Mouse (Mus musculus) kidney, adult 18-20 months (tissue): ENCODE results near the gene Stk39.

Experiments used
- DNase-seq: peaks from one replicate; pipeline ENCODE4 v3.0.0; 2021

Stk39 gene

DNA sequence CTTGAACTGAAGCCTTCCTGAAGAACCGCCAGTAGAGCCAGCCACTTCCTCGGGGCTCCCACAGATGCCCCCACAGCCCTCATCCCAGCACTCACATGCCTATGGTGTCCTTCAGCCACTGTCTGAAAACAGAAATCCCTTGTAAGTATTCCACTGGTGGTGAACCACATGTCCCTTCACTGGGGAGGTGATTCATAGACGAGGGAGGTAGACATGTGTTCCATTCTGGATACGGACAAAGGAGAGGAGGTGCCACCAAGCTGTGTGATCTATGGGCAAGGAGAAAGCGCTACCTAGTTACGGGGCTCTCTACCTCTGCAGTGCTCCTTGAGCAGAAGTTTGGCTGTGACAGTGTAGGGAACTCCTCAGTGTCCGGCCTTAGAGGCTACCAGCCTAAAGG, 52.9 kb downstream of the Stk39 start:
- no peak for DNase-seq

GRCm38 (mm10) chr2:68417081-68417480, 55.0 kb downstream of the Stk39 start:
- no peak for DNase-seq

- peak; percentile 56 for DNase-seq
These were observed 56.4 kb downstream of the Stk39 start for GRCm38 (mm10) chr2:68415691-68416090.

GRCm38 (mm10) chr2:68412149-68412548, 59.9 kb downstream of the Stk39 start:
- no peak for DNase-seq

DNA sequence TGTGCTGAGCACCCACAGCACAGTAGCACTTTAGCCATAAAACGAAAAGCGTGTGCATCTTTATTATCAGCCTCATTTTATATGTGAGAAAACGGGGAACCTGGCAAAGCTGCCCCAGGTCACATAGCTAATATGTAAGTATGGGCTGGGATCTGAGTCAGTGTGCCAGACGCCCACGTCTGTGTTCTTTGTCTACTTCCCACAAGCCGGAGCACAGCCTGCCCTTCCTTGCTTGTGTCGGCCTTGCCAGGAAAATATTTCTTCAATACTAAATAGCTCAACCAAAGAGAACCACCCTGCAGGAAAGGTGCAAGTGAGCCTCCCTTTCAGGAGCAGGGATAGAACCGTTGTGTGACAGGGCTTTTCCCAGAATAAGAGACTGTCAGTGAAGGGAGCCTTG, 60.9 kb downstream of the Stk39 start:
- no peak for DNase-seq

DNA sequence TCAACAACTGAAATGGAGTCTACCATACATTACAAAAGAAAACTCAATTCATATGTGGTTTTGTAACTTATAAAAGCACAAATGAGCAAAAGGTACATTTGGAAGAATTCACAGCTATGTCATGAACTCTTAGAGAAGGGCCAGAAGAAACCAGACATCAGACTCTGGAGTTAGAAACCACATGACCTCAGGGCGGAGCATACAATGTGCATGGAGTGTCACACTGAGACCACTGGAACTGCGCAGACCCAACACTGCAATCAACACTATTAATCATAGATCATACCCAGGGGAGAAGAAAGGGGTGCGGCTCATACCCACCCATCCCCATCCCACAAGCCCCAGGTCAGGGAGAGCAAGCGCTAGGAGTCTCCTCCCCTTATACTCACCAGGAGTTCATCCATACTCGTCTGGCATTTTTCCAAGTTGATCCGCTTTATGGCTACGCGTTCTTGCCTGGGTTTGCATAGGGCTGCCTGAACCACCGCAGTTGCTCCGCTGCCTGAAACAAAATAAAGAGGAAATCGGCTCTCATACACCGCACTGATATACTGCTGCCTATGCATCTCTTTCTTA, 62.3 kb downstream of the Stk39 start:
- DNase-seq = no peak

DNA sequence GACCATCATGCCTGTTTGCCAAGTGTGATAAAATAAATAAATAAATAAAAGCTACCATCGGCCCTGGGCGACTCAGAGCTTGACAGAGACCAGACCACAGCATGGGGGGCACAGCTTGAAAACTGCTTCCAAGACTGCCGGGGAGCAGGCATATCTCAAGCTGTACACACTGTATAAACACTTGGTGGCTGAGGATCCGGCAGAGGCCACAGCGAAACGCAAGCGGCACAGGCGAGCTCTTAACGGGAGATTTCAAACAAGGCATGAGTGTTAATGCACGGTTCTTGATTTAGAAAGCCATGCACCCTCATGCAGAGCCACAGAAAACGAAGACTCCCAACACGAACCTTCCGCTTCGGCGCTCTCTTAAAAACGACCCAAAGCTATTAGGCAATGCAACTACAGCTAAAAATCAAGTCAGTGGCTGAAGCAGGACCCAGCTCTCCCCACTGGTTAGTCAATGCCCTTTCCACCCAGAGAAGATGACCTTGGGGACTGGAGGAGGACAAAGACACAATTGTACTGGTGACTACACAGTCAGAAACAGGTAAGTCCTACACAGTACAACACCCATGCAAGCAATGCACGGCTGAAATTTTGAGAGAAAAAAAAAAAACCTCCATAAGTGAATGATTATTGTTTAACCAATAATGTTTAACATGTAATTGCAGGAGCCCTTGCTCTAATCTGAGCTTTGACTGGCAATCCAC, 63.6 kb downstream of the Stk39 start:
- DNase-seq = no peak

DNA sequence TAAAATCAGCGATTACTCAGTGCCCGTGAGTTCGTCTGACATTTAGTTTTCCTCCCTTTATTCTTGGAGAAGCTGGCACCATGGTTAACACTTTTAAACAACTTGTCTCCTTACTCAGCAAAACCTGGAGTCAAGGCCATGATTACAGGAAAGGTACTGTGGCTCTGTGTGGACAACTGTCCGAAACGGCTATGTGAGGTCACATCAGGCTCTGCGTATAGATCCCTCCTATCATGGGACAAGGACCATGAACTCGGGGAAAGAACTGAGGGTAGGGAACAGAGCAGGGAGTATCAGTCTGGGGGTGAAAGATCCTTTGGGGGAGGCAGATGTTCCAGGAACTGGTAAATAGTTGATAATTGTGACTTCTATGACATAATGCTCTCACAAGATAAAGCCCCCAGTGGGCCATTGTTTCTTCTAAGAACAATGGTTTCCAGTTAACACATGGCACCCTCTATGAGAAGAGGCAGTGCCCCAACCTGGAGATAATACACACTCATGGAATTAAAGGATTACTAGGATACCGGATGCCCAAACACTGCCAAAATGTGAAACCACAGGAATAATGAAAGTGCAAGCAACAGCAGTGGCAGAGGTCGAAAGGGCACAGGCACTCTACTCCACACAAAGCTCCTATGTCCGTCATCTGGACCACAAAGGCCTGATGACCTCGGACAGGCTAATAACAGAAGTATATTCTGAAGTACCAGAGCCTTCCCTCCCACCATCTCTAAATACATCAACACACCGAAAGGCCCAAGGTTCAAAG, 64.7 kb downstream of the Stk39 start:
- DNase-seq = no peak

- DNase-seq = no peak
These were observed 65.4 kb downstream of the Stk39 start for GRCm38 (mm10) chr2:68406571-68407074.

GRCm38 (mm10) chr2:68405163-68405715, 66.8 kb downstream of the Stk39 start:
- no peak for DNase-seq

DNA sequence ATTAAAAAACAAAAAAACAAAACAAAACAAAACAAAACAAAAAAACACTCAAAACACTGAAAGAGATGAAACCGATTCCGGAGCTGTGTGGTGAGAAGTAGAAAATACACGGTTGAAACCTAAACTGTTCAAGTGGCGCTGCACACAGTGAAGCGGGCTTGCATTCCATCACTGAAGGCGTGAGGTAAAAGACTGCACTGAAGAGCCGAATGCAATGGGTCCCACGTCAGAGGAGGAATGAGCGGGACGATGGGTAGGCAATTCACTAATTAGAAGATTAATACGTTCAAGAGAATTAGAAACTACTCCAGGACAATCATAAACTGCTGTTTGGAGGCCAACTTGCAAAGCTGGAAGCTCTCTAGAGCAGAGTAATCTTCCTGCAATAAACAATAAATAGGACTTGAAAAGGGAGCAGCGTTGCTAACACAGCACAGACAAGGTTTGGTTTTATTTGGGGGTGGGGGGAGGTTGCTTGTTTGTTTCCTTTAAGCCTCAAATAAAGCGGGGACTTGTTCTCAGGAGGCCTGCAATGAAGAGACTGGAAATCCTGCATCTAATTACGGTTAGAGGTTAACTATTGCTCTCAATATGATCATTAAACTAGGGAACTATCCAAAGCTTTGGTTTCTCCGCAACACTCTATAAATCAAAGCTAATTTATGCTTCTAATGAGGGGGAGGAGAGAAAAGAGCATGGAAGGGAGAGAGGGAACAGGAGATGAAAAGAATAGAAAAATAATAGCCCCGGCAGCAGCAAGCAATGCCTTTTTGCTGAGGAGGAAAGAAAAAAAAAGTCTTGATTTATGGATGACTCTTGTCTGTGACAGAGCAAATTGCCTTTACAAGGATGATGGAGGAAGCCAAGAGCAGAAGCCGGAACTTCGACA, 67.5 kb downstream of the Stk39 start:
- no peak for DNase-seq

- no peak for DNase-seq
These were observed 78.2 kb downstream of the Stk39 start for GRCm38 (mm10) chr2:68393611-68394549.

GRCm38 (mm10) chr2:68387824-68388582, 84.1 kb downstream of the Stk39 start:
- no peak for DNase-seq

DNA sequence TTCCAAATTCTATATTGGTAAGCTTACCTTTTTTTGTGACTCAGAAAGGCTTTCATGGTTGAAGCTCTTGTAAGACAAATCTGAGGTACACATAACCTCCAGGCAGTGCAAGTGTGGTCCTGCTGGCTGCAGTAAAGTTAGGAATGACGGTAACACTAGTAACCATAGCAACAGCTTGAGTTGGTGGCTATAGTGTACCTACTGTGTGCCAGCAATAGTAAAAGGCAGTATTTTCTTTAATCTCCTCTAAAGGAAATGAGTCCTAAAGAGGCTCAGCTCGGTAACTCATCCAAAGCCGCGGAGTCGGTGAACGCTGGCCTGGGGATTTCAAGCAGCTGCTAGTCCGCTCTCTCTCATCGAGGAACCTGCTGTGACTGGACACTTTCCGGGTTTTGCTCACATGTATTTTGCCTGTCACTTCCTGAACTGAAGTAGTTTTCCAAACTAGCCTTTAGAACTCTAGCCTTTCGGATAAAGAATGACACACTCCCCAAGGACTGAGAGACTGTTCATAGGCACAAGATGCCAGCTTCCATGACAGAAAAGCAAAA, 85.7 kb downstream of the Stk39 start:
- no peak for DNase-seq

DNA sequence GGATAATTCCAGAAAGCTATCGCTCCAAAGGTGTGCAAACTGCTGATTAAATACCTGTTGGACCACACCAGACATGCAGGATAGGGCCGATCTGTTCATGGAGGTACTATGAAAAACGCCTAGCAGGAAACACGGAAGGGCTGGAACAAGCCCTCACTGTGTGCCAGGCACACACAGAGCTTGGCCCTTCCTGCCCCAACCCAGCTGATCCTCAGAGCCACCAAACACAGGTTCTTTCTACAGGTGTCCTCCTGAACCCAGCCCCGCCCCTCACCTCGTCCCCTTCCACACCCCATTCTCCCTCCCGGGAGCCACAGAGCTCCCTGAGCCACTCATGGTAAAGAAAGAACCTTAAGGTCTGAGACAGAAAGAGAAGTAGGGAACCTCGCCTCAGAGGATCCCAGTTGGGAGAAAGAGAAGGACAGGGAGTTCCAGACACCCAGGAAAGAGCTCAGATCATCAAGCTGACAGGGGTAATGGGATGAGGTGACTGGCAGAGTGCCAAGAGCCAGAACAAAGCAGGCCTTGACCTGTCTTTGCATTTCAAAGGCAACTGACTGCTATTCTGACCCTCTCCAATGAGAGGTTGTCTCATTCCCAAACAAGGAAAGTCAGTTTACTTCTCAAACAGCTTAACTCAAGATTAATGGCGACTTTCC, 86.3 kb downstream of the Stk39 start:
- DNase-seq = no peak

GRCm38 (mm10) chr2:68383964-68384363, 88.1 kb downstream of the Stk39 start:
- DNase-seq = peak; percentile 1

DNA sequence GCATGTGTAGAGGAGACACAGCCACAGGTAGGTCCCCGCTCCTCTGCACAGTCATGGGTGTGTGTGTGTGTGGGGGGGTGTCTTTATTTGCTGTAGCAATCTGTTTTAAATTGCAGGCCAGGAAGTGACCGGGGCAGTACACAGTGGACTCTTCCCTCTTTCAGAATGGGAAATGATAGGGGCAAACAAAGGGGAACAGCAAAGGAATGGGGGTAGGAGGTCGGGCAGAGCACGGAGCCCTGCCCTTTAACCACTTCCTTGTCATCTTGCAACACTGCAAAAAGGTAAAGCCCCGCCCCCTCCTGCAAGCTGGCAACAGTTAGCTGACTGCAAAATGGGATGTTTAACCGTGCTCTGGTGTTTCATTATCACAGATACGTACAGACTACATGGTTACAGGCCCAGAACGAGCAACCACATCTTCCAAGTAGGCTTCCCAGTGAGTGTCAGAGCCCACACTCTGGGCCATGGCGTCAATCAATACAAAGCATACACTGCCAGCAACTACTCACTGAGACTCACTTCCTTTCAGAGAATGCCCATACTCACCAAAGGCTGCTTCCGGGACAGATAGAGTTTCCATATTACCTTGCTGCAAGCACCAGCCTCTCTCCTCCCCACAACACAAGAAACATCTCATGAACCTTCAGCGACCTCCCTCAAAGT, 89.5 kb downstream of the Stk39 start:
- no peak for DNase-seq

GRCm38 (mm10) chr2:68381881-68382280, 90.2 kb downstream of the Stk39 start:
- DNase-seq = no peak

- DNase-seq = no peak
These were observed 90.9 kb downstream of the Stk39 start for GRCm38 (mm10) chr2:68381205-68381604.
